Mouse (Mus musculus) ovary, postnatal 14 days (tissue): ENCODE results near the gene Fndc8.

Experiments used
- DNase-seq: peaks from one replicate; pipeline ENCODE4 v3.0.0; 2022; ENCODE audit warnings: low spot score

Fndc8 gene

GRCm38 (mm10) chr11:82869506-82870172 lies 22.3 kb upstream of the Fndc8 start:
- no peak for DNase-seq

GRCm38 (mm10) chr11:82870173-82871030 lies 21.5 kb upstream of the Fndc8 start:
- DNase-seq: peak; percentile 40

- DNase-seq: peak; percentile 95
Measured at GRCm38 (mm10) chr11:82871031-82871446, 20.9 kb upstream of the Fndc8 start, which contains the start of gene Rffl. TSS of gene Rffl (minus strand) at chr11:82871210.

DNA sequence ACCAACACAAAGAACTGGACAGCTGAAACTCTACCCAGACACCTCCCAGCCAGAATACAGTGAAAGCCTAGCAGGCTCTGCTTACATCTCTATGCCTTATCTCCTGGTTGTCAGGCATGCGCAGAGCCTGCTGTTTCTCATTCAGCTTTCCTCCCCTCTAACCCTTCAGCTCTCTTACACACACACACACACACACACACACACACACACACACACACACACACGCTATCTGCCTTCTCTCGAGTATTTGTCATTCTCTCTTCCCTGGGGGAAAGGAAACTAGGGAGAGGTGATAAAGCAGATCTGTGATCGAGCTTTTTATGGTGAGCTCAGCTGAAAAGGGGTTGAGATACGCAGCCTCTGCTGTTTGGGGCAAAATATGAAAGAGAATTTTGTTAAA lies 17.0 kb upstream of the Fndc8 start:
- no peak for DNase-seq

DNA sequence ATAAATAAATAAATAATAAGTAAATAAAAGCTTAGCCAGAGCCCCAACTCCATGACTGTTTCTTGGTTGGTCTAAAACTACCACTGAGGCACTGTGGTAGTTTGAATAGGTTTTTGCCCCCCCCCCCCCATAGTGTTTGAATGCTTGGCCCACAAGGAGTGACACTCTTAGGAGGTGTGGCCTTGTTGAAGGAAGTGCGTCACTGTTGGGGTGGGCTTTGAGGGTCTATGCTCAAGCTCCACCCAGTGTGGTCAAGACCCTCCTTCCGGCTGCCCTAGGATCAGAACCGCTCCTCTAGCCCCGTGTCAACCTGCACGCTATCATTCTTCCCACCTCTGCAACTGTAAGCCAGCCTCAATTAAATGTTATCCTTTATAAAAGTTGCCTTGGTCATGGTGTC lies 16.3 kb upstream of the Fndc8 start:
- DNase-seq: no peak

- no peak for DNase-seq
Measured at GRCm38 (mm10) chr11:82877726-82878344, 14.1 kb upstream of the Fndc8 start.

DNA sequence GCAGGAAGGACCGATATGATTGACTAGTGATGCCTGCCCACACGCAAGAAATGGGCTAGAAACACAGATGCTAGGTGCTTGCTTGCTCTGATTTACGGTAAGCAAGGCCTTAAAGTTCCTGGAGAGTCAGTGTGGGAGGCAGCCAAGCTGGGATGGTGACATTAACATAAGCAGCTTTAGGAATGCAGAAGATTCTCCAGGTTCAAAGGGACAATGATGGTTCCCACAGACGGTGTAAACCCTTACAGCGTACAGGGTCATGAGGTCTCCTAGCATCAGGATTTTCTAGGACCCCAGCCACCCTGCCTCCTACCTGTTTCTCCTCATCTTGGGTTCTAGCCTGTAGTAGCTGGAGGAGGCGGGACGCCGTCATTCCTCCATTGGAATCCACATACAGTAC lies 8.7 kb upstream of the Fndc8 start:
- DNase-seq: no peak

DNA sequence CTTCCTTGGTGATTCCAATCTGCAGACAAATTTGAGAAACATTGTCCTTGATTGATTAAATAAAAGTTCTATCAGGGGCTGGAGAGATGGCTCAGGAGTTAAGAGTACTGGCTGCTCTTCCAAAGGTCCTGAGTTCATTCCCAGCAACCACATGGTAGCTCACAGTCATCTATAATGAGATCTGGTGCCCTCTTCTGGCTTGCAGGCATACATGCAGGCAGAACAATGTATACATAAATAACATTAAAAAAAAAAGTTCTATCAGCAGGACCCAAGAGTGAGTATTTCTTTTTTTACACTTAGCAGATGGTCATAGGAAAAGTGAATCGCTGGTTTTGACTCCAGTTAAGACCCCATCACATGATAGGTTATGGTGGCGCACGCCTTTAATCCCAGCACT lies 5.4 kb upstream of the Fndc8 start:
- no peak for DNase-seq

DNA sequence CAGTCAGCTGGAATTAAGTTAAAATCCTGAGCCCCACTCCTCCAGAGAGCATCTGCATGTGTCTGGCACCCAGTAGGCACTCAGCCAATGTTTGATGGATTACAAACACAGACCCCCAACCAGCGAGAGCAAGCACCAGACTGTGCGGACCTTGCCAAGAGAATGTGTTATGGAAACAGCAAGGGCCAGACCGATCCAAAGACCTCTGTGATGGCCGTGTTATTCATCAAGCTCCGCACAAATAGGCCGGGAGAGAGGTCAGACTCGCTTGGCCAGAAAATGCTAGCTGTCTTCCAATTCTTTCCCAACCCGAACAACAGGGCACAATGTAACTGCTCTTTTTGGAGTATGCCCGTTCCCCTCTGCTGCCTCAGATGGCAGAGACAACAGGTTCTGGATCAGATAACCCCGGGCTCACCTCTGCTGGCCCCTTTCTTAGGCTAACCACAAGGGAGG lies 3.4 kb upstream of the Fndc8 start:
- DNase-seq: peak; percentile 18

- peak; percentile 17 for DNase-seq
Measured at GRCm38 (mm10) chr11:82889524-82890341, 2.2 kb upstream of the Fndc8 start.

DNA sequence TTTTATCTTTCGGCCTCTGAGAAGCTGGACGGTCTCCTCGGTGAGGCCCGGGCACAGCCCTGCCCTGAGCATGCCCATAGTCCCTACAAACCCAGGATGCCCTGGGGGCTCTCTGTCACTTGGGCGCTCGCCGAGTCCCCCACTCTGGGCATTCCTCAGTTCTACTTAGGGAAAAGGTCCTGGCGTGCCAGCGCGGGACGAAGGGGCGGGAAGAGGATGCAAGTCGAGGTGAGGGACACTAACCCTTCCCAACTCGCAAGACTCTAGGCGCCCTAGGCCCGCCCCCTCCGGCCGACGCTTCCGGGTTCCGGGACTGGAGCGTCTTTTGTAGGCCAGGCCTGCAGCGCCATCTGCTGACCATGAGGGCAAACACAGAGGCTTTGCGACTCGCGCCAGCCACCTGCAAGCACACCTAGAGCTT lies 1.6 kb upstream of the Fndc8 start, which contains the start of gene Rad51d:
Rad51d (minus strand) TSS at position 273 of the 421 bp plus-strand sequence.
- peak; percentile 93 for DNase-seq

DNA sequence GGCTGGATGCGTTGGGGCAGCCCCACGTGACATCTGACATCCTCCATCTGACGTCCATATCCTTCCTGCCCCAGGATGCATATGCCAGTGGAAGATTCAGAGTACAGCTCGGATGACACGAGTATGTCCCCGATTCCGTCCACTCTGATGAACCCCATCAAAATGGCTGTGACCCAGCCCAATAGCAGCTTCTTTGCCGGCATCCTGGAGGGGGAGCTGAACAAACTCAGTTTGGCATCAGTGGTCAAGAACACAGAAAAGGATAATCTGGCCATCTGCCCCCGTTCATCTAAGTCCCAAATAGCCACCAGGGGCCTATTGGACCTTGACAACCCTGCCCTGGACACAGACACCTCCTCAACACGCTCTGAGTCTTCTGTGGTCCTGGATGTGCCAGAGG lies 5.6 kb downstream of the Fndc8 start:
- DNase-seq: no peak

DNA sequence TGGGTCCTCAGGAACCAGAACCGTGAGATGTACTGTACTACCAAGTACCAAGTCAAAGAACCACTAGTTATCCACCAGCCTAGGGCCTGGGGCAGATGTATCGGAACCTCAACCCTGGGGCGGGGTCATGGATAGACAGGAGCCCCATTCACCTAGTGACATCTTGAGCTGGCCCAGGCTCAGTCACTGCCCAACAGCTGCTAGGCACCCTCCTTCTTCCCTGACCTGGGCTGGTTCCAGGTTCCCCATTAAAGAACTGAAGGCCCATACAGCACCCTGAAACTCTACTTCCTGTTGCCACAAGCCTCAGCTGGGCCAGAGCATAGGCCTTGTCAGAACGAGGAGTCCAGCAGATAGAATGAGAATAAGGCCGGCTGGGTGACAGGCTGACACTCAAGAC lies 7.8 kb downstream of the Fndc8 start:
- DNase-seq: no peak

- no peak for DNase-seq
Measured at GRCm38 (mm10) chr11:82901606-82902310, 9.8 kb downstream of the Fndc8 start.

DNA sequence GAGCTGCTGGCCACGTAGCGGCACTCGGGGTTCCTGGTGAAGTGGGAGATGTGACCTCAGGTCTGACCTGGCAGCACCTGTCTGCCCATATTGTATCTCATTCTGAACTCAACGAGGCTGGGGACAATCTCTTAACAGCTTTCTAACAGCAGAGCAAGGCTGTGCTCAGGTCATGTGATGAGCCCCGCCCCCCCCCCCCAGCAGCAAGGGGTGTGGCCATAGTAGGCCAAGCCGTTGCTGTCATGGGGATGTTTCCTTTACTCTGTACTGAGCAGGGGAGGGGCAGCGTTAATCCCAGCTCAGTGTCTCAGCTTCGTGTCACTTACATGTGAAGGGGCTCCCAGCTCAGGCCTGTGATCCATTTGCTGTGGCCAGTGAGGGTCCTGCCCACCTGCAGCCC lies 13.0 kb downstream of the Fndc8 start:
- no peak for DNase-seq

GRCm38 (mm10) chr11:82905816-82906215 lies 13.9 kb downstream of the Fndc8 start:
- no peak for DNase-seq

DNA sequence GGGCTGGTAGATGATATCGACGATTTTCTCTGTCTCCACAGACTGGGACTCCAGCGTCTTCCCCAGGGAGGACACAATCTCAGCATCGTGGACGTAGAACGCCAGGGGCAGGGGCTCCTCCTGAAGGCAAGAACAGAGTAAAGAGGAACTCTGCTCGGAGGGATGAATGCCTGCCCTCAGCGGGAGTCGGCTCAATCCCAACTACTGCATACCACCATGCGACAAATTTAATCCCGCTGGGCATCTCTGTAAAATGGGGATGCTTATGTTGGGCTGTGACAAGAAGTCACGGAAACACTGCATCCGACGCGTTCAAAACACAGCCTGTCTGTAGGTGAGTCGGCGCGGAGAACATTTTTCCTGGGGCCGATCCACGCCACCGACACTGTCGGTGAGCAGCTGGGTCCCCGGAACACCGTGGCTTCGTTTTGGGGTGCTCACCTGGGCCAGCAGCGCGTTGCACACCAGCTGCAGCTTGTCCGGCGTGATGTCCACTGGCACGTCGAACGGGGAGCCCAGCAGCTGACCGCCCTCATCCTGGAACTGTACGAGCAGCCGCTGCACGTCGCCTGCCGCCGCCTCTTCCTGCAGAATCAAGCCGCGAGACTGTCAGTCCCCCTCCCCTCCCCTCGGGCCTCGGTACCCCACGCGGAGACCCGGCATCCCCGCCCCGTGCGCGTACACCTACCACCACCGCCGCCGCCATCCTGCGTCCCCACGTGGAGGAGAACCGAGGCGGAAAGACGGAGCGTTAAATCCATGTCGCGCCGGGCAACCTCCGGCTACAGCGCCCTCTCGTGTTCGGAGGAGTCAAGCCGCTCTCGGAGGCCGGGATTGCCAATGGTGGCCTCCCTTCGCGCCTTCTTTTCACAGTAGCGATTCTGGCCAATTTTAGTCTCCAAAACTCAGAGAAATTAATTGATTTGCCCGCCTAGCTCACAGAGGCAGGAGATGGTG lies 16.0 kb downstream of the Fndc8 start, which contains the start of gene Nle1:
Nle1 (minus strand) TSS at position 761 of the 957 bp plus-strand sequence.
- peak; percentile 95 for DNase-seq

GRCm38 (mm10) chr11:82908608-82908989 lies 16.7 kb downstream of the Fndc8 start:
- DNase-seq: no peak

GRCm38 (mm10) chr11:82910250-82910649 lies 18.3 kb downstream of the Fndc8 start, which contains the start of gene Unc45b:
TSS of gene Unc45b (plus strand) at chr11:82910550.
- no peak for DNase-seq
